Mouse (Mus musculus): ENCODE results near the gene Gls. TPM values are rescaled to one million over a fixed set of nuclear protein-coding genes. Genes with fewer than 3 reads are reported as not detected.

Gene Gls
- polyA plus RNA-seq, 1 experiment from 2014 or later = 34.8 TPM

DNA sequence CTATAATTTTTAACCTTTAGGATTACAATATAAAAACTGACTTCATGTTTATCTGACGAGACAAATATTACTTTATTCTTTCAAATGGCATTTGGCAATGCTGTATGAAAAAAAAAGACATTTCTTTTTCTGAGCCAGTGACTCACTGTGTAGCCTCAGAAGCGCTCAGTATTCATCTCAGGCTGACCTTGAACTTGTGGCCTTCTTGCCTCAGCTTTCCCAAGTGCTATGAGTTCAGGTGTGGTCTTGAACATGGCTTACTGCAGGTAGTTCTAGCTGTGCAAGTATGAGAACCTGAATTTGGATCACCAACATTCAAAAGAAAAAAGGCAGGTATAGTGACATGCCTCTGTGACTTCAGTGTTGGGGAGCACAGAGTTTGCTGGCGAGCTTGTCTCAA is 112.0 kb downstream of the Gls start:
- 86% methylated on average over 3 of the region's 3 CpGs for WGBS

DNA sequence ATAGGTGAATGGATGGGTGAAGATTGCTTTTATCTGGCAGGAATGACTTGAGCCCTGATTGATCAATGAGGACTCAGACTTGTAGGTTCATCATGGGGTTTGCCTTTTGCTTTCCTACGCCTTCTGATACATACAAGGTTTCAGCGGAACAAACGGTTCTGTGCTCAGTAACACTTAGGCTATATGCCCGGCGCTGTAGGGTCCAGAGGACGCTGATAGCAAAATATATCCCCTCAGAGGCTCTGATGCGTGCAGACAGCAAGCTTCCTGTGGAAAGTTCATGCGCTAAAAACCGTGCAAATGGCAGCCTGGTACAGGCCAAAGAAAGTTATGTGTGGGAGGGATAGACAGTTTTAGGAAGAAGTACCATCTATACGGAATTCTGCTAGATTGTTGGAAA is 112.8 kb downstream of the Gls start:
- H3K36me3 ChIP-seq (ENCODE audit: control insufficient read depth, insufficient read depth) = no peaks in the 10 kb centered on the region
- H3K4me1 ChIP-seq (replicated peaks; ENCODE audit: control insufficient read depth, insufficient read depth, low read length) = peaks cover 10% of the 10 kb centered on the region
- no peak for ATAC-seq
- no peaks in the 10 kb centered on the region for H3K27me3 ChIP-seq (replicated peaks; ENCODE audit: control insufficient read depth, insufficient read depth, low read length)
- peak overlapping the region; percentile 71 for H3K4me3 ChIP-seq (replicated peaks; ENCODE audit: low read length)
- 40% methylated on average over 10 of the region's 10 CpGs for WGBS
- H3K4me2 ChIP-seq (ENCODE audit: low read length) = peak overlapping the region; percentile 99
- H3K9ac ChIP-seq (replicated peaks; ENCODE audit: low read depth, low read length) = no peak overlapping the region
- no peaks in the 10 kb centered on the region for H3K9me3 ChIP-seq (ENCODE audit: control insufficient read depth, low read length)
- H3K27ac ChIP-seq (ENCODE audit: low read length) = no peak overlapping the region

More for the DNA sequence above, 112.0 kb downstream of the Gls start:
- H3K9me3 ChIP-seq (ENCODE audit: control insufficient read depth, low read length) = no peaks in the 10 kb centered on the region
- no peak overlapping the region for H3K4me3 ChIP-seq (replicated peaks; ENCODE audit: low read length)
- peaks cover 10% of the 10 kb centered on the region for H3K4me1 ChIP-seq (replicated peaks; ENCODE audit: control insufficient read depth, insufficient read depth, low read length)
- H3K27me3 ChIP-seq (replicated peaks; ENCODE audit: control insufficient read depth, insufficient read depth, low read length) = no peaks in the 10 kb centered on the region
- H3K36me3 ChIP-seq (ENCODE audit: control insufficient read depth, insufficient read depth) = no peaks in the 10 kb centered on the region
- no peak overlapping the region for H3K9ac ChIP-seq (replicated peaks; ENCODE audit: low read depth, low read length)
- no peak overlapping the region for H3K27ac ChIP-seq (ENCODE audit: low read length)
- ATAC-seq = no peak
- H3K4me2 ChIP-seq (ENCODE audit: low read length) = no peak overlapping the region

DNA sequence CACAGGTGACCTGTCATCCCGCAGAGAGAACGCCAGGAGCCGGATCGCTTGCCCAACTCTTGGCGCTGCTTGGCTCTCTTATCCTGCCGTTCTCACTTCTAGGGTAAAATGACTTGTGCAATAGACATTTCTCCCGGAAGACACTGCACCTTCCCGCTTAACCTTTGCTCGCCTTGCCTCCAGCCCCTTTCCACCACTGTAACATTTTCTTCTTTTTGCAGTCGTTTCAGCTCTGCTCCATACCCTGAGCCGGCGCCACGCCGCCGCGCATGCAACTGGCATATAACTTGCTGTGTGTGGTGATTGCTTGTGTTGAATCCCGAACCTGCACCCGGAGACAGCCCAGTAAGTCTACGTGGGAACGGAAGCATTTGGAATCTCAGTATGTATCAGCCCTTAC is 113.3 kb downstream of the Gls start:
- under 1% methylated on average over 20 of the region's 20 CpGs for WGBS
- Histone ChIP-seq H3K27ac (ENCODE audit: low read length) (no peak overlapping the region), H3K9me3 (ENCODE audit: control insufficient read depth, low read length) (no peaks in the 10 kb centered on the region), H3K4me2 (ENCODE audit: low read length) (peak overlapping the region; percentile 99), H3K9ac (replicated peaks; ENCODE audit: low read depth, low read length) (peak overlapping the region; percentile 62), H3K4me1 (replicated peaks; ENCODE audit: control insufficient read depth, insufficient read depth, low read length) (peaks cover 10% of the 10 kb centered on the region), H3K27me3 (replicated peaks; ENCODE audit: control insufficient read depth, insufficient read depth, low read length) (no peaks in the 10 kb centered on the region), H3K4me3 (replicated peaks; ENCODE audit: low read length) (peak overlapping the region; percentile 71), H3K36me3 (ENCODE audit: control insufficient read depth, insufficient read depth) (no peaks in the 10 kb centered on the region)
- ATAC-seq = peak; percentile 50

DNA sequence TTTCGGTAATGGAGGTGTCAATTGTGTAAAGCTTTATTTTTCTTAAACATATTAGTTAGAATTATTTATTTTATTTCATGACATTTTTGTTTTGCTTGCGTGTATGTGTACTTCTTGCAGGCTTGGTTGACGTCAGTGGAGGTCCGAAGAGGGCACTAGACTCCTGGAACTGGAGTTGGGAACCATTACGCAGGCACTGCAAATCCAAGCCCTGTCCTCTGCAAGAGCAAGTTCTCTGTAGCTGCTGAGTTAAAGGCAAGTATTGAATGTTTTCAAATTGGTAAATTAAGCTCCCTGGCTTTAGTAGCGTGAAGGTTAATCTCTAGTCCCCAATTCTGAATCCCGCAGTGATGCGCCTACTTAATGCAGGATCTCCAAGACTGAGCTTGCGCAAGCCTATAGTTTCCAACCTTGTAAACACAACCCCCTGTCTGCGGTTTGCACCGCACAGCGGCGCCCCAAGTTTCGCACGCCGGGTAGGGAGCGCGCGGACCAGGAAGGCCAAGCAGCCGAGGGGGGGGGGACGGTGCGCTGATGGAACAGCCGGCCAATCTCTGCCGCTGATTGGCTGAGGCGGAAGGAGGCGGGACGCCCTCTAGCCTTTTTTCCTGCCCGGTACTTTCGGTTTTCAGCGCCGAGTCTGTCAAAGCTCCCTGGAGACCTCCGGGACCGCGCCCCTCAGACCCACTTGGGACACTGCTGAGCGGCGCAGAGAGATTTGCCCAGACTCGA is 114.0 kb downstream of the Gls start, which contains the start of gene Stat1:
Gene Stat1, plus strand, starts transcription at position 581 of the 732 bp plus-strand sequence.
- Histone ChIP-seq H3K4me1 (replicated peaks; ENCODE audit: control insufficient read depth, insufficient read depth, low read length) (peaks cover 10% of the 10 kb centered on the region), H3K27me3 (replicated peaks; ENCODE audit: control insufficient read depth, insufficient read depth, low read length) (no peaks in the 10 kb centered on the region), H3K9ac (replicated peaks; ENCODE audit: low read depth, low read length) (peak within 1 kb of the TSS; percentile 62), H3K4me3 (replicated peaks; ENCODE audit: low read length) (peak within 1 kb of the TSS; percentile 71), H3K4me2 (ENCODE audit: low read length) (peak within 1 kb of the TSS; percentile 99), H3K36me3 (ENCODE audit: control insufficient read depth, insufficient read depth) (no peaks in the 10 kb centered on the region), H3K9me3 (ENCODE audit: control insufficient read depth, low read length) (no peaks in the 10 kb centered on the region), H3K27ac (ENCODE audit: low read length) (0 out of 2 replicates have a peak within 1 kb of the TSS, but pooled peaks have one; percentile 2)
- 3% methylated on average over 37 of the region's 37 CpGs for WGBS
- ATAC-seq = peak; percentile 95

DNA sequence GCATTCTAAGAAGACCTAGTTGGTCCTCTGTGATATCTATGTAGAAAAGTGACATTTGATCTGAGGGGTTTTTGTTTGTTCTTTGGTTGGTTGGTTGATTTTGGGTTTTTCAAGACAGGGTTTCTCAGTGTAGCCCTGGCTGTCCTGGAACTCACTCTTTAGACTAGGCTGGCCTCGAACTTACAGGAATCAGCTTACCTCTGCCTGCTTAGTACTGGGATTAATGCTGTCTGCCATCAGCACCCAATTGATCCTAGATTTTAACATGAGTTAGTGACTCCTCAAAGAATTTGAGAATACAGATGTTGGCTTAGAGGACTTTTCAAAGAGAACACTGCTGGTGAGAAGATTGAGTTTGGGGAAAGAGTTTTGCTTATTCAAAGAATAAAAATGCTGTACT is 115.3 kb downstream of the Gls start:
- H3K4me1 ChIP-seq (replicated peaks; ENCODE audit: control insufficient read depth, insufficient read depth, low read length) = peaks cover 15% of the 10 kb centered on the region
- no peak overlapping the region for H3K4me2 ChIP-seq (ENCODE audit: low read length)
- no peaks in the 10 kb centered on the region for H3K36me3 ChIP-seq (ENCODE audit: control insufficient read depth, insufficient read depth)
- WGBS = 86% methylated on average over 1 of the region's 1 CpGs
- H3K4me3 ChIP-seq (replicated peaks; ENCODE audit: low read length) = no peak overlapping the region
- ATAC-seq = no peak
- H3K27me3 ChIP-seq (replicated peaks; ENCODE audit: control insufficient read depth, insufficient read depth, low read length) = no peaks in the 10 kb centered on the region
- no peak overlapping the region for H3K9ac ChIP-seq (replicated peaks; ENCODE audit: low read depth, low read length)
- no peak overlapping the region for H3K27ac ChIP-seq (ENCODE audit: low read length)
- H3K9me3 ChIP-seq (ENCODE audit: control insufficient read depth, low read length) = no peaks in the 10 kb centered on the region

DNA sequence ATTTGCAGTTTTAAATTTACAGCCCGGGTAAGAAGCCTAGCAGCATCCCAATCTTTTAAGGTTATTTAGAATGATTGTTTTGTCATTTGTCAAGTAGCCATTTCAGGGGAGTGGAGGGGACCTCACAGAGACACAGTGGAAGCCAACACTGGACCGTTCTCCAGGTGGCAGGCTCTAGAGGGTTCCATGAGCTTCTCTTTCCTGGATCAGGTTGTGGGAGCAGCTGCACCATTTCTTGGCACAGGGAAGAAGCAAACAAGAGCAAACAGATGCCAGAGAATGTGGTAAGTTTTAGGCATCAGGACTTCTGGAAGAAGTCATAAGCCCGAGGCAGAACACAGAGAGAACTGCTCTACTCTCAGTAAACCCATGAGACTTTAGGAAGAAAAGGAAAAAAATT is 116.6 kb downstream of the Gls start:
- ATAC-seq = no peak
- Histone ChIP-seq H3K4me2 (ENCODE audit: low read length) (no peak overlapping the region), H3K4me1 (replicated peaks; ENCODE audit: control insufficient read depth, insufficient read depth, low read length) (peaks cover 15% of the 10 kb centered on the region), H3K9ac (replicated peaks; ENCODE audit: low read depth, low read length) (no peak overlapping the region), H3K36me3 (ENCODE audit: control insufficient read depth, insufficient read depth) (no peaks in the 10 kb centered on the region), H3K4me3 (replicated peaks; ENCODE audit: low read length) (no peak overlapping the region), H3K27me3 (replicated peaks; ENCODE audit: control insufficient read depth, insufficient read depth, low read length) (no peaks in the 10 kb centered on the region), H3K9me3 (ENCODE audit: control insufficient read depth, low read length) (no peaks in the 10 kb centered on the region), H3K27ac (ENCODE audit: low read length) (no peak overlapping the region)
- 80% methylated on average over 3 of the region's 3 CpGs for WGBS

DNA sequence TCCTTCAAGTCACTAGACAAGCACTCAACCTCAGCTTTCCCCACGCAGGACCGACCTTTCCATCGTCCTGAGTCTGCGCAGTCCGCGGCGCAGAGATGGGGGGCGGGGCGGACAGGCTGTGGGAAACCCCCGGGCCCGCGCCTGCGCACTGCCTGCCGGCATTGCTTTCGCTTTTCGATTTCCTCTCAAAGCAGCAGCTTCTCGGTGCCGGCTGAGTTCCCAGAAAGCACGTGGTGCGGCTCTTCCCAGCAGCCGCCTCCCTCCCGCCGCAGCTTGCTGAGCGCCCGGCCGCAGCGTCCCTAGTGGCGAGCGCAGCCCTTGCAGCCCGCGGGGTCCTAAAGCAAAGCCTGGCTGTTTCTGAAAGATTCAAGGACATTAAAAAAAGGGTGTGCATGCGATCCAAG is 119.4 kb downstream of the Gls start:
- H3K36me3 ChIP-seq (ENCODE audit: control insufficient read depth, insufficient read depth) = no peaks in the 10 kb centered on the region
- peak overlapping the region; percentile 45 for H3K4me3 ChIP-seq (replicated peaks; ENCODE audit: low read length)
- no peaks in the 10 kb centered on the region for H3K27me3 ChIP-seq (replicated peaks; ENCODE audit: control insufficient read depth, insufficient read depth, low read length)
- peak overlapping the region; percentile 69 for H3K9ac ChIP-seq (replicated peaks; ENCODE audit: low read depth, low read length)
- H3K4me2 ChIP-seq (ENCODE audit: low read length) = peak overlapping the region; percentile 81
- peak overlapping the region; percentile 79 for H3K27ac ChIP-seq (ENCODE audit: low read length)
- WGBS = under 1% methylated on average over 32 of the region's 32 CpGs
- peak; percentile 96 for ATAC-seq
- no peaks in the 10 kb centered on the region for H3K9me3 ChIP-seq (ENCODE audit: control insufficient read depth, low read length)
- H3K4me1 ChIP-seq (replicated peaks; ENCODE audit: control insufficient read depth, insufficient read depth, low read length) = peaks cover 7% of the 10 kb centered on the region

Other genes with a start within 250 kb of the Gls start
- 0.46 and 0.78 TPM in 2 replicates for gene Stat4, start 246.1 kb downstream of the Gls start, polyA plus RNA-seq (2015; fragmentation: Nextera tagmentation; extraction: Ambion mirVana)
- gene Stat1, start 113.8 kb downstream of the Gls start, polyA plus RNA-seq (2015; fragmentation: Nextera tagmentation; extraction: Ambion mirVana) = 10.5 and 13.2 TPM in 2 replicates